In genomic region chr1:193513929-193514710, GRCm38 (mm10) we compare ENCODE assay signal across 7 mouse cellular contexts.
A peak's percentile ranks its signal among the peaks of the same experiment; 100 is the strongest.
DNase-seq lines count a peak whose midpoint lies in the region; ATAC-seq and TF ChIP-seq lines count a peak whose summit lies in the region.

No protein-coding gene starts in this region.

- no peak for TF ChIP-seq POLR2A in thymus, adult 2 months (IDR thresholded peaks at IDR 0.05; ENCODE audit: control insufficient read depth, extremely low read depth, insufficient read depth, low read length, poor library complexity)

- no peak overlapping the region for H3K4me3 ChIP-seq in thymus, adult 2 months (ENCODE audit: control insufficient read depth, insufficient read depth, low read length)
- no peak overlapping the region for H3K4me3 ChIP-seq in liver, embryonic 15.5 days (replicated peaks)

- H3K4me1 ChIP-seq in thymus, adult 2 months (replicated peaks; ENCODE audit: control insufficient read depth, insufficient read depth, low read length) = no peaks in the 10 kb centered on the region
- no peaks in the 10 kb centered on the region for H3K4me1 ChIP-seq in liver, embryonic 15.5 days (replicated peaks)

- no peak overlapping the region for H3K9ac ChIP-seq in liver, embryonic 15.5 days

- no peaks in the 10 kb centered on the region for H3K27me3 ChIP-seq in thymus, adult 2 months (ENCODE audit: control insufficient read depth, insufficient read depth, low read length)
- no peaks in the 10 kb centered on the region for H3K27me3 ChIP-seq in liver, embryonic 15.5 days

- peak; percentile 77 to 95 for ATAC-seq in hematopoietic stem cell, adult 5-6 weeks (replicated peaks in 1 of 2; ENCODE audit: insufficient read depth in 1 of 2, low FRiP score in 2 of 2, low TSS enrichment in 1 of 2, low read depth in 1 of 2, poor library complexity in 2 of 2, severe bottlenecking in 2 of 2)
- peak; percentile 52 for ATAC-seq in liver, embryonic 15.5 days (ENCODE audit: insufficient read depth)

- peak overlapping the region; percentile 29; the same call in 1 of the 2 replicates for H3K27ac ChIP-seq in thymus, adult 2 months (ENCODE audit: control insufficient read depth, insufficient read depth, low read length)
- no peak overlapping the region for H3K27ac ChIP-seq in liver, embryonic 15.5 days (replicated peaks)

- H3K4me2 ChIP-seq in liver, embryonic 15.5 days = no peak overlapping the region

- peak; percentile 15 for DNase-seq in thymus, adult 2 months
- DNase-seq in thymus, adult 18-20 months = no peak
- peak; percentile 56 to 68 for DNase-seq in urinary bladder, postnatal 4 days (ENCODE audit: low spot score in 2 of 2)
- DNase-seq in right cerebral cortex, postnatal 36 days (ENCODE audit: low spot score in 2 of 2) = no peak
- DNase-seq in spleen, postnatal 14 days (ENCODE audit: low spot score in 2 of 2) = no peak

- no peaks in the 10 kb centered on the region for H3K9me3 ChIP-seq in liver, embryonic 15.5 days (replicated peaks)

- TF ChIP-seq CTCF in thymus, adult 2 months (IDR thresholded peaks at IDR 0.05; ENCODE audit: borderline replicate concordance, control insufficient read depth, extremely low read depth, insufficient read depth, low read length, poor library complexity) = no peak

- 52% methylated on average over 9 of the region's 9 CpGs for WGBS in thymus, adult 2 months
- 28% methylated on average over 9 of the region's 9 CpGs for WGBS in liver, embryonic 15.5 days (ENCODE audit: insufficient replicate concordance)

- H3K36me3 ChIP-seq in thymus, adult 2 months (ENCODE audit: control insufficient read depth, insufficient read depth, low read length) = no peaks in the 10 kb centered on the region
- H3K36me3 ChIP-seq in liver, embryonic 15.5 days (replicated peaks) = no peaks in the 10 kb centered on the region

Comparison
In these comparisons a context has a peak if more than half of its experiments do, and no peak if none do; other contexts are left out.
1. DNase-seq: peak in thymus, adult 2 months (single experiment) and urinary bladder, postnatal 4 days (2 of 2); none in thymus, adult 18-20 months (0 of 2), right cerebral cortex, postnatal 36 days (0 of 2) and spleen, postnatal 14 days (0 of 2).